Mouse (Mus musculus) hindbrain, postnatal 0 days (tissue): ENCODE measurements around the gene Ltbp3. TPM values are rescaled to one million over a fixed set of nuclear protein-coding genes. Genes with fewer than 3 reads are reported as not detected.

Experiments used
- ATAC-seq: fragments of 200-750 bp; cut with Nextera tagmentation; 2 replicates; pipeline ENCODE4 v1.8.0; 2017; ENCODE audit warnings: mild to moderate bottlenecking, moderate TSS enrichment, moderate library complexity
- DNase-seq: peaks from one replicate; pipeline ENCODE4 v3.0.0-alpha.2; 2015; ENCODE audit warnings: low spot score
- H3K27ac ChIP-seq: fragments of 300-500 bp; sonication (generic); 2 replicates; pipeline ENCODE4 v1.5.1; 2014; ENCODE audit warnings: mild to moderate bottlenecking
- H3K27me3 ChIP-seq: fragments of 300-500 bp; sonication (generic); 2 replicates; pipeline ENCODE4 v1.6.1; 2014; ENCODE audit warnings: low read length, mixed read lengths; ENCODE audit not compliant: insufficient read depth
- H3K36me3 ChIP-seq: fragments of 300-500 bp; sonication (generic); 2 replicates; pipeline ENCODE4 v1.6.1; 2014; ENCODE audit warnings: low read length, mixed read lengths; ENCODE audit not compliant: insufficient read depth
- H3K4me1 ChIP-seq: fragments of 300-500 bp; sonication (generic); 2 replicates; pipeline ENCODE4 v1.6.1; 2014; ENCODE audit warnings: antibody characterized with exemption, low read length, mixed read lengths; ENCODE audit not compliant: insufficient read depth
- H3K4me2 ChIP-seq: fragments of 300-500 bp; sonication (generic); 2 replicates; pipeline ENCODE4 v1.6.1; 2014; ENCODE audit warnings: low read depth, mild to moderate bottlenecking, low read length, moderate library complexity, mixed read lengths
- H3K4me3 ChIP-seq: fragments of 300-500 bp; sonication (generic); 2 replicates; pipeline ENCODE4 v1.5.1; 2014; ENCODE audit warnings: low read length
- H3K9ac ChIP-seq: fragments of 300-500 bp; sonication (generic); replicated peaks from 2 replicates; pipeline ENCODE4 v1.6.1; 2014; ENCODE audit warnings: mild to moderate bottlenecking, low read length, moderate library complexity, mixed read lengths
- H3K9me3 ChIP-seq: fragments of 300-500 bp; sonication (generic); 2 replicates; pipeline ENCODE4 v1.6.1; 2016; ENCODE audit warnings: low read length, mixed read lengths
- CTCF ChIP-seq: IDR thresholded peaks from 2 replicates; pipeline ENCODE4 v1.5.1; 2016; ENCODE audit warnings: antibody characterized with exemption, control low read depth, low read depth
- WGBS: fragments of 180-500 bp; shearing (Covaris S2); extraction: QIAGEN DNeasy Blood & Tissue Kit; methylation state at CpG from one replicate; pipeline ENCODE4 v1.1.7; 2014; 5-methylcytosine and 5-hydroxymethylcytosine counted together
- polyA plus RNA-seq: library from polyadenylated mRNA; unstranded; fragments of >200 nt; fragmentation: Nextera tagmentation; extraction: Ambion mirVana; gene quantifications from 2 replicates; pipeline ENCODE4 v1.2.1, GENCODE M21; 2015
- total RNA-seq: library from RNA; depleted of rRNA; stranded (reverse); fragments of >200 nt; gene quantifications from 2 replicates; pipeline ENCODE4 v1.2.3, GENCODE M21; 2014

The Ltbp3 gene
- total and polyA plus RNA-seq, 2 experiments from 2014 or later: 14.0 to 50.2 TPM

DNA sequence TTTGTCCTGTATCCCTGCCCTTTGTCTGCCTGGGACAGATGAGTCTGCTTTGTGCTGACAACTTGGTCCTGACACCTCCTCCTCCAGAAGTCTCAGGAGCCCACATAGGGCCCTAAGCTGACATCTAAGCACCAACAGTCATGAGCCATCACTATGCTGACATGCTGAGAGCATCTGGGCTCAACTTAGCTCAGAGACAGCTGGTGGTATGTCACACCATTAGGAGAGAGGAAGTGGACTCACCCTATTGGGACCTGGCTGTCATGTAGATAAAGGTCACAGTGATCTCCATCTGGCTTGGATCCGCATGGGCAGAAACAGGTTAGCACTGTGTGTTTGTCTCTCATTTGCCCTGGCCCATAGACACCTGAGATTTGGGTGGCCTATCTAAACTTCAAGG, 41.4 kb downstream of the Ltbp3 start:
- WGBS: 88% methylated on average over 1 of the region's 1 CpGs
- Histone ChIP-seq H3K27ac (no peak overlapping the region), H3K9ac (no peak overlapping the region), H3K9me3 (no peaks in the 10 kb centered on the region), H3K27me3 (no peaks in the 10 kb centered on the region), H3K4me3 (no peak overlapping the region), H3K4me1 (no peaks in the 10 kb centered on the region), H3K4me2 (no peak overlapping the region), H3K36me3 (no peaks in the 10 kb centered on the region)
- ATAC-seq: no peak
- no peak for TF ChIP-seq CTCF
- DNase-seq: no peak

DNA sequence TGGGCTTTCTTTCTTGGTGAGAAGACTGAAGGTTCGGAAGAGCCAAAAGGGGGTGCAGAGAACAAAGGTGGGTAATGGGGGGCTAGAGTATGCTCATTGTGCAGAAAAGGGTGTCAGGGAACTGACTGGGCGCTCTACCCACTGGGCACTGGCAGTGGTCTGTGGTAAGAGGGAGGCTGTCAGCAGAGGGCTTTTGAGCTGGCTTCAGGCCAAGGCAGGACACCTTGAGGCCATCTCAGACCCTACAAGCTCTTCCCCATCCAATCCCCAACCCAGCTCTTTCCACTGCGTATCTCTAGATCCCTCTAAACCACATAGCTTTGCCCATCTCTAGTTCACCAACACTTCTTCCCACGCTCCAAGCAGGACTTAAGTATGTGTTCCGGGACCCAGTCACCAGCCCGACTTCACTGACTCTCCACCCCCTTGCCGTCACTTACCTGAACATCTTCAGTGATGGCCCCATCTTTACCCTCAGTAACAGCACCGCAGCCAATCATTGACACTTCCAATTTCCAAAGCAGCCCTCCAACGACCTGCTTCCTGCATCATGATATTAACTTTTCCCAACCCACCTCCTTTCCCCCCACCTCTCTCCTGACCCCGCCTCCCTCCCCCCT, 44.4 kb downstream of the Ltbp3 start:
- H3K27me3 ChIP-seq: no peaks in the 10 kb centered on the region
- no peaks in the 10 kb centered on the region for H3K4me1 ChIP-seq
- no peak overlapping the region for H3K4me2 ChIP-seq
- no peaks in the 10 kb centered on the region for H3K36me3 ChIP-seq
- no peak overlapping the region for H3K4me3 ChIP-seq
- TF ChIP-seq CTCF: peak; percentile 43
- no peak overlapping the region for H3K9ac ChIP-seq
- peak; percentile 45 for DNase-seq
- no peak overlapping the region for H3K27ac ChIP-seq
- H3K9me3 ChIP-seq: no peaks in the 10 kb centered on the region
- ATAC-seq: no peak
- WGBS: 66% methylated on average over 10 of the region's 10 CpGs

DNA sequence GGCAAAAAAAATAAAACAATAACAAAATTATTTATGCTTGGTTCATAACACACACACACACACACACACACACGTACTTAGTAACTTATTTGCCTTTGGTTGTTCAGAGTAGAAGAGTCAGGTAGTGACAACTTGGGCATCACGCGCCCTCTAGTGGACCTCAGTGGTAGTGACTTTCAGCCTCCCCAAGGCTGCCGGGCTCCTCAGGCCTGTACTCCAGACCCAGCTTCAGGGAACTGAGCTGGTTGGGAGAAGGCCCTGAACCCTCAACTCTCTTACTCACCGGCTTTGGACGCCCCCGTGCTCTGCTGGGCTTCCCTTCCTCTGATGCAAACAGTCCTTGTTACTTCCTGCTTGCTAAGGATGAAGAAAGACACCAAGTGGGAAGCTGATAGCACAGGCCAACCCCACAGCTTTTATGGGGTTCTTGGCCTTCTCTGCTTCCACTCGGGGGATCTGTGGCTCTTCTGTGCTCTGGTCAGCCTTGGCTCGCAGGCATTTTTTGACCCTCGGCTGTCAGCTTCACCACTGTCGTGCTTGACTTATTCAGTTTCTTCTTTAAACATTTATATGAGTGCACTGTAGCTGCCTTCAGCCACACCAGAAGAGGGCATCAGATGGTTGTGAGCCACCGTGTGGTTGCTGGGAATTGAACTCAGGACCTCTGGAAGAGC, 45.9 kb downstream of the Ltbp3 start:
- ATAC-seq (peak; percentile 85), DNase-seq (peak; percentile 87)
- Histone ChIP-seq H3K9me3 (no peaks in the 10 kb centered on the region), H3K9ac (no peak overlapping the region), H3K27me3 (no peaks in the 10 kb centered on the region), H3K4me2 (no peak overlapping the region), H3K4me3 (no peak overlapping the region), H3K4me1 (no peaks in the 10 kb centered on the region), H3K36me3 (no peaks in the 10 kb centered on the region), H3K27ac (peak overlapping the region; percentile 51)
- TF ChIP-seq CTCF: peak; percentile 93
- WGBS: 8% methylated on average over 12 of the region's 12 CpGs

DNA sequence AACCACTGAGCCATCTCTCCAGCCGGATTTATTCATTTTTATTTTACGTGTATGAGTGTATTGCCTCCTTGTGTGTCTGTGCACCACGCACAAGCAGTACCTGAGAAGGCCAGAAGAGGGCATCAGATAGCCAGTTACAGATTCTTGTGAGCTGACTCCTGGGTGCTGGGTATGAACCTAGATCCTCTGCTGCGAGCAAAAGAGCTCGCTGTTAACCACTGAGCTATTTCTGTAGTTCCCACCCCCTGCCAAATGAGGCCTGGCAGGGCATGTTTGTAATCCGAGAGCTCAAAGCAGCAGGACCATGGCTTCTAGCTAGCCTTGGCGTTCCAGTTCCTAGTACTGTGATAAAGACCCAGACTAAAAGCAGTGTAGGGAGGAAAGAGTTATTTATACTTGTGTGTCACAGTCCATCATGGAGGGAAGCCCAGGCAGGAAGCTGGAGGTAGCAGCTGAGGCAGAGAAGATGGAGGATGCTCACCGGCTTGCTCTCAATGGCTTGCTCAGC, 46.5 kb downstream of the Ltbp3 start:
- Histone ChIP-seq H3K4me1 (no peaks in the 10 kb centered on the region), H3K4me3 (no peak overlapping the region), H3K36me3 (no peaks in the 10 kb centered on the region), H3K4me2 (no peak overlapping the region), H3K27me3 (no peaks in the 10 kb centered on the region), H3K9me3 (no peaks in the 10 kb centered on the region), H3K9ac (no peak overlapping the region), H3K27ac (peak overlapping the region; percentile 60)
- peak; percentile 77 for ATAC-seq
- DNase-seq: peak; percentile 87
- peak; percentile 89 for TF ChIP-seq CTCF
- WGBS: 11% methylated on average over 8 of the region's 8 CpGs

DNA sequence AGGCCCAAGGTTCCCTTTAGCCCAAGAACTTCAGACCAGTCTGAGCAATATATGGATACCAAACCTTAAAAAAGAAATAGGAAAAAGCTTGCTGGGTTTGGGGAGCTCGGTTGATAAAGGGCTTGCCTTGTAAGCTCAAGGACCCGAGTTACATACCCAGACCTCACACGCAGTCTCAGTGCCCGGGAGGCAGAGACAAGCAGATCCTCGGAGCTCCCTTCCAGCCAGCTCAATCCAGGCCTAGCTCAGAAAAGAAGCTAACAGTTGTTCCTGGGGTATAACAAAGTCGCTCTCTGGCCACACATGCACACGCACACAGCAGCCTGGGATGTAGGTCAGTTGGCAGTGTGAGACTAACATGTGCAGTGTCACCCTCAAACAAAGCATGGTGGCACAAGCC, 47.2 kb downstream of the Ltbp3 start:
- Histone ChIP-seq H3K4me1 (no peaks in the 10 kb centered on the region), H3K36me3 (no peaks in the 10 kb centered on the region), H3K9me3 (no peaks in the 10 kb centered on the region), H3K4me2 (no peak overlapping the region), H3K9ac (no peak overlapping the region), H3K27ac (0 out of 2 replicates have a peak overlapping the region, but pooled peaks have one; percentile 60), H3K27me3 (no peaks in the 10 kb centered on the region), H3K4me3 (no peak overlapping the region)
- no peak for DNase-seq
- ATAC-seq: no peak
- WGBS: 87% methylated on average over 7 of the region's 7 CpGs
- no peak for TF ChIP-seq CTCF

DNA sequence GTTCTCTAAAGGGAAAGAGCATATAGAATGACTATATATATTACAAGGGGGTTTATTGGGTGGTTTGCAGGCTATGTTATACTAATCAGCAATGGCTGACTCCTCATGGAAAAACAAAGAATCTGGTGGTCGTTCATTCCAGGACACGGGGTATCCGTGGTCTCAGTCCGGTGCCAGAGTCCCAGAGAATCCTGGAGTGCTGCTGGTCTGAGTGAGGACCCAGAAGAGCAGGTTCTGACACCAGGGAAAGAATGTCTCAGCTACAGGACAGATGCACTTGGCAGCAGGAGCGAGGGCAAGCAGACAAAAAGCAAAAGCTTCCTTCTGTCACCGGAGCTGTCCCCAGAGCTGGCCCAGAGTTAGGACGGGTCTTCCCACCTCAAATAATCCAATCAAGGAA, 47.9 kb downstream of the Ltbp3 start:
- H3K4me1 ChIP-seq: no peaks in the 10 kb centered on the region
- TF ChIP-seq CTCF: no peak
- no peak for ATAC-seq
- no peaks in the 10 kb centered on the region for H3K36me3 ChIP-seq
- no peak overlapping the region for H3K27ac ChIP-seq
- H3K27me3 ChIP-seq: no peaks in the 10 kb centered on the region
- no peak overlapping the region for H3K9ac ChIP-seq
- WGBS: 88% methylated on average over 7 of the region's 7 CpGs
- H3K4me3 ChIP-seq: no peak overlapping the region
- H3K4me2 ChIP-seq: no peak overlapping the region
- no peak for DNase-seq
- no peaks in the 10 kb centered on the region for H3K9me3 ChIP-seq

DNA sequence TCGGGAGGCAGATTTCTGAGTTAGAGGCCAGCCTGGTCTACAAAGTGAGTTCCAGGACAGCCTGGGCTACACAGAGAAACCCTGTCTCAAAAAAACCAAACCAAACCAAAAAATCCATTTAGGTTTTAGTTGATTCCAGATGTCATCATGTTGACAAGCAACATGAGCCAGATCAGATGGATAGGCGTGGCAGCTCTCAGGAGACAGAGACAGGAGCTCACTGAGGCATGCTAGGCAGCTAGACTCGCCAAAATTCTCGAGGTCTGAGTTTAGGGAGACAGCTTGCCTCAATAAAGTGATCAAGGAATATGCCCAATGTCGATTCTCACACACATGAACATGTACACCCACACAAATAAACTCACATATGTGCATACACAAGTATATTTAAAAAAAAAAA, 48.4 kb downstream of the Ltbp3 start:
- Histone ChIP-seq H3K27me3 (no peaks in the 10 kb centered on the region), H3K36me3 (no peaks in the 10 kb centered on the region), H3K4me3 (no peak overlapping the region), H3K9me3 (no peaks in the 10 kb centered on the region), H3K27ac (no peak overlapping the region), H3K4me2 (no peak overlapping the region), H3K9ac (no peak overlapping the region), H3K4me1 (no peaks in the 10 kb centered on the region)
- DNase-seq (no peak), ATAC-seq (no peak)
- TF ChIP-seq CTCF: no peak
- 60% methylated on average over 5 of the region's 5 CpGs for WGBS
